Mouse (Mus musculus): ENCODE measurements around the gene Arl14. TPM values are rescaled to one million over a fixed set of nuclear protein-coding genes. Genes with fewer than 3 reads are reported as not detected.

Arl14 gene
- polyA plus RNA-seq (2017; shearing (Covaris generic)) = not detected

DNA sequence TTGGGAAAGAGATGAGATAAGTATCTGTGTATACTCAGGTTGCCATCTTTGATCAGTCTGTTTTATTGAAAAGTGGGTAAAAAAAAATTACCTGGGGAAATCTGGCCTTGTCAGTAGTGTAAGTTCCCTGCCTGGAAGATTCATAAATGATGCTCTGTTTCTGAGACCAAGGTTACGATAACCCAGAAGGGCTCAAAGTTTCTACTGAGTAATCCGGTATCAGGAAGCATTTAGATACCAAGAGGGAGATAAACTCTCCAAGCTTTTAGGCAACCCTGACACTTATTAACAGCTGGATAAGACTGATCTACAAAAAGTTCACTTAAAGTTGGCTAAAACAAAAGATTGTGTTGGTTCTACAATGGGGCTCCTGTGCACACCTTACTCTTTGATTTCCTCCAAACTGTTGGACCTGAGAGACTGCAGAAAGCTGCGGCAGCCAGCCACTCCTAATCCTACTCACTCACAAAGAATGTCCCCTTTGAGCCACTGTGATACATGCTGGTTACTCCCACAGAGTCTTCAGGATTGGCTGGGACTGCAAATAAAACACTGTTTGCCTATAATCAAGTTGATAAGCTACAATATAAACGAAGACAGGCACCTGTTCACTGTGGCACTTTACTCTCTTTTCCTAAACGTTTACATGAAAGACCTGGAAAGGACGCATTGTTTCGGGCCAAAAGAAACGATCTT lies at the start of gene Arl14:
TSS of gene Arl14 (plus strand) at position 614 of the 696 bp plus-strand sequence.

Other genes starting within 250 kb of the Arl14 start
- gene Ift80, start 217.8 kb upstream of the Arl14 start, polyA plus RNA-seq (2017; shearing (Covaris generic)) = 6.6 TPM
- gene Smc4, start 217.7 kb upstream of the Arl14 start, polyA plus RNA-seq (2017; shearing (Covaris generic)) = 158 TPM
- gene Trim59, start 177.7 kb upstream of the Arl14 start, polyA plus RNA-seq (2017; shearing (Covaris generic)) = 78.9 TPM
- gene Kpna4, start 95.3 kb upstream of the Arl14 start, polyA plus RNA-seq (2017; shearing (Covaris generic)) = 165 TPM
- gene Ppm1l, start 94.4 kb downstream of the Arl14 start, polyA plus RNA-seq (2017; shearing (Covaris generic)) = 1.5 TPM

Data from effector memory CD4-positive, alpha-beta T cell, adult 5 months (primary cell).